Mouse (Mus musculus): ENCODE data around the gene Irak3.

The Irak3 gene

DNA sequence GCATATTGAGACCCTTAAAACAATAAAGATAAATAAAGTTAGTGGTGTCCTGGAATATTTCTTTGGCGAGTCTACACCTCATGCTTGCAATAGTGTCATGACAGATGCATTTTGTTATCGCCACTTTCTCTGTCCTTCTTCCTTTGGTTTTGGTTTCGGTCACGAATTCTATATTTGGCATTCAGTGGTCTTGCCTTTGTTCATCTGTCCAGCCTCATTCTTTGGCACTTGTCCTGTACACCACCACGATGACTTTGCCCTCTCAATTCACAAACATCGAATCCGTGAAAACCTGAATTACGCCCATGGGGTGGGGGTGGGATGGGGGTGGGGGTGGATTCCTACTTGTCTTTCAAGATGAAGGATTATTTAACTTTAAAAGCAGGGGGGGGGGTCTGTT lies 6.1 kb upstream of the Irak3 start:
- no peak for ATAC-seq (ENCODE audit: insufficient number of reproducible peaks, low FRiP score, low TSS enrichment)

DNA sequence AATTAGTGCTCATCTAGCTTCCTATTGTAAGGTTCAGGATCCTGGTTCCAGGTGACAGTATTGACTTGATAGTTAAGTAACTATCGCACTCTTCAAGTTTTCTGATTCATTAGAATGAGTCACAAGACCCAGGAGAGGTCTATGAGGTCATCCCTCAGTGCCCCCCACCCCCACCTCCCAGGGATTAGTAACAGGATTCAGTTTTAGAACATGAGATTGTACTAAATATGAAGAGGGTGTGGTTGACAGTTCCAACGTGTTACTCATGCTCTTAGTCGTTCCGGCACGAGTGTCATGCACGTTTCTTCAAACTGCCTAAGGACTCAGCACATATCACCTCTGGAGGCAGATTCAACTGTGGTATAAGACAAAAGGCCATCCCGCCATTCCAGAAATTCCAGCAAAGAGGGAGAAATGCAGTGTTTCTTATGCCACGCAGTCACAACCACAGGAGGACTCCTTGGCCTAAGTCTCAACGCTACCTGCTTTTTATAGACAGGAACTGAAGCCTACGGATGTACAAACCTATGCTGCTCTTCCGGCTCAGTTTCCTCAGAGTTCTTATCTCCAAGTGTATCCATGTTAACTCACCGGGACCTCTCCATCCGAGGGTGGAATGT lies 2.8 kb upstream of the Irak3 start:
- no peak for ATAC-seq (ENCODE audit: insufficient number of reproducible peaks, low FRiP score, low TSS enrichment)

DNA sequence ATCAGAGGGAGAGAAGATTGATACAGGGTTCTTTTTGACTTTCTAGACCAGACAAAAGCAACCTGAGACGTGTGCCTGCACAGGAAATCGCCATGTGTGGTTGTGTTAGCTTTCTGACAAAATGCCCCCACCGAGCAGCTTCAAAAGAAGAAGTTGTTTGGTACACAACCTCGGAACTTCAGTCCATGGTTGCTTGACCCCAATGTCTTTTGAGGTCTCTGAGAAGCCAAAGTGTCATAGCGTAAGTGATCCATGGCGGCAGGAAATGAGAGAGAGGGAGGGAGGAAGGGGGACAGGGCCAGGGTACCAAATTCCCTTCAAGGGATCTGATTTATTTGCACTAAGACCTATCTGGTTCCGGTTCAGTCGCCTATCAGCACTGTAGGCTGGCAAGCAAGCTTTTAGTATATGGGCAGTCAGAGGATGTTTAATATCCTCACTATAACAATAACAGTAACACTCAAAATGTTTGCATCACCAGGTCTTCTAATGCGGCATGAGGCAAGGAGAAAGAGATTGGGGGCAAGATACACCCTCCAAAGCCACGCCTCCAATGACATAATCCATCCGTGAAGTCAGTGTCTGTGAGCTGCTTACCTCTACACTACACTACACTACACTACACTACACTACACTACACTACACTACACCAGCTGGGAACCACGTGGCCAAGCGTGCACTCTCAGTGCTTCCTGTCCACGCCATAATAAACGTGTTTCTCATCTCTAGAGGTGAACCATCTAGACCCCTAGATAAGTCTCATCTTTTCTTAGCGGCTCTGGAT lies 729 bp upstream of the Irak3 start:
- ATAC-seq (ENCODE audit: insufficient number of reproducible peaks, low FRiP score, low TSS enrichment), result no peak

DNA sequence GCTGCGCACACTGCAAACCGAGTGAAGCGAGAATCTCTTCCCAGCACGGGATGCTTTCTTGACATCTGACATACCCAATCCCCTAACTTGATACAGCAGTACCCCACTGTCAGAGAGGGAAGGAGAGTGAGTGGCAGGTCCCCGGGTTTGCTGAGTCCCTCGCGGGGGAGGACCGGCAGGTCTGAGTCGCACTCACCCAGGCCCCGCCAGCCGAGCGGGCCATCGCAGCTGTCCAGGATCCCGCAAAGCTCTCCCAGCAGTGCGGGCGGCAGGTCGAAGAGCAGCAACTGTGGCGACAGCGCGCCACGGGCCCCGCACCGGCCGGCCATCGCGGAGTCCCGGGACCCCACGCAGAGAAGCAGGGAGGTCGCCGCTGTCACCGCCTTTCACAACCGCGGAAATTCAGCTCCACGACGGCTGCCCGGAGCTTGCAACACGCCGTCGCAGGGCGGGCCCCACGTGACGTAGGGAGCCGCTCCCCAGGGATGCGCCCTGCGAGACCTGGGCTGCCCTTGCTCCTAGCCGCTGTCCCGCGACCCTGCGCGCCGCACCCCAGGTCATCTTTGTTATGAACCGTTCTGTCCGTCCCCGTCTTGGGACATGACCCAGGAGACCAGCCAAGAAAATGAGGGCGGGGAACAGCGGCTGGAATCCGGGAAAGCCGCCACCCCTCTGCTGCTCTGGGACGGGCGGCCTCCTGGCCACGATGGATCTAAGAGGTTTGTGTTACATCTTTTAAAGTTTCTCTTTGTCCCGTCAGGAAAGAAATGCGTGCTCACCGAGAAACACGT lies 604 bp downstream of the Irak3 start, which contains the start of gene Tmbim4:
TSS of gene Tmbim4 (plus strand) at position 460 of the 791 bp plus-strand sequence.
- peak; percentile 33; the same call in 1 of the 2 replicates for ATAC-seq (ENCODE audit: insufficient number of reproducible peaks, low FRiP score, low TSS enrichment)

DNA sequence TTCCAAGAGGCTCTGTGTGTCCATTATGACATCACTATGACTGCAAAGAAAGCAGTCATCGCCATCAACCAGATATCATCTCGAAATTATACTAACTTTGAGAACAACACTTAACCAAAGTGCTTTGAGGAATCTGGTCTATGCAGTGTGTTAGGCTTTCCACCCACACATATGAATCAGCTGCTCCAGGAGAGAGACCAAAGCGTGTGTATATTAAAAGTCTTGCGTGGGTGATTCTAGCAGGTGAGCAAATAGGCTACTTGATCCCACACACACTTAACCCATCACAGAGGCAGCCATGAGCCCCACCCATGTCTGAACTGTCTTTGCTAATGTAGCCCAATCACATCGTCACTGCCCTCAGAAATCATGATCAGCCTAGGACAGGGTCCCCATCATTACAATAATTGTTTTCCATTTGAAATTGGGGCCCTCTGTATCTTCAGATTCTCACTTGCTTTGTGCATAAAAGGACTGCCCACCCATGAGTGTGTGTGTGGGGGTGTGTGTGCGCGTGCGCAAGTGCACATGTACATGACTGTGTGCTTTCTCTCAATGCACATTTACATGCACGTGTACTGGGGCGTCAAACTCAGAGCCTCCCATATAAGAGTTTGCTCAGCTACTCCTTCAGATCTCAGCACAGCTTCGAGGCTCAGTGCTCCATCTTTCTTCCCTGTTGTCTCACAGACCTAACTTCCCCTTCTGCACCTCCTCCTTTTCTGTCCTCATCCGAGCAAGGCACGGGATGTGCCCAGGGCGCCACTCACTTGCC lies 4.7 kb downstream of the Irak3 start:
- ATAC-seq (ENCODE audit: insufficient number of reproducible peaks, low FRiP score, low TSS enrichment), result no peak

DNA sequence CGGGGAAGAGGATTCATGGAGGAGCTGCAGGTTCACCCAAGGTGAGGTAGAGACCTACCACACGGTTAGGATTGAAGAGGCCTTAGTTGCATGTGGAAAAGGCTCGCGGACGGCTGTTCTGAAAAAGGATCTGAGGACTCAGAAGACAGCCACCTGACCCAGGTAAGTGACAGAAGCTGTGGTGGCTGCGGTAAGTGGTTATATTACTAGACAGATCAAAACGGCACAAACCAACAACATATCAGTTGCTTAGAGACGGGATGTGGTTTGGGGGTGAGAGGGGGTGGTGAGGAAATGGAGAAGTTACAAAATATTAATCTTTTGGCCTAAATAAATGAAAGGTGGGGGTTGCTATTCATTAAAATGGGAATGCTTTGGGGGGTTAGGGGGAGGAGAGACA lies 8.7 kb downstream of the Irak3 start:
- ATAC-seq (ENCODE audit: insufficient number of reproducible peaks, low FRiP score, low TSS enrichment), result no peak

DNA sequence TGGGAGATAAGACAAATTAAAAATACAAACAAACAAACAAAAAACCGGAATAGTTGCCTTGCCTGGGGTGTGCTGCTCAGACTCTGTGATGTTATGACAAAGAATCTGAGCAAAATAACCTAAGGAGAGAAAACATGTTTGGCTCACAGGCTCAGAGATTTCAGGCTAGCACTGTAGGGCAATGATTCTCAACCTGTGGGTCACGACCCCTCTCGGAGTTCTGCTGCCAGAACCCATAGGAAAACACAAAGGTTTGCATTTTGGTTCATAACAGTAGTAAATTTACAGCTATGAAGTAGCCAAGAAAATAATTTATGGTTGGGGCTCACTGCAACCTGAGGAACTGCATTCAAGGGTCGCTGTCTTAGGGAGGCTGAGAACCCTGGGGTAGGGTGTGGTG lies 9.7 kb downstream of the Irak3 start:
- ATAC-seq (ENCODE audit: insufficient number of reproducible peaks, low FRiP score, low TSS enrichment), result no peak

DNA sequence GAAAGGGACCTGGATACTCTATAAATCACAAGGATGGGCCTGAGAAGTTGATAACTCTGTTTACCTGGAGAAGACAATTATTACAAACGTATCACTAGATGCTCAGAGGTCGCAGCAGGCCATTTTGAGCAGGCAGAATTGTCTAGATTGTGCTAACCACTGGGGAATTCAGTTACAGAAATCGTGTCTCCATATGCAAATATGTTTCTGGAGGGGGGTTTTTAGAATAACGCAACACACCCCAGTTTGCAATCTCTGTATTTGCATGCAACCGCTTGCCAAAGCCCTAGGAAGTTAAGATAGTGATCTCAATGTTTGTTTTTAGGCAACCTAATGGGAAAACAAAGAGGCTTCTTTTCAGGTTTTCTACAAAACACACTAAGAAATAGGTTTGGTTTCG lies 10.8 kb downstream of the Irak3 start:
- ATAC-seq (ENCODE audit: insufficient number of reproducible peaks, low FRiP score, low TSS enrichment), result no peak

DNA sequence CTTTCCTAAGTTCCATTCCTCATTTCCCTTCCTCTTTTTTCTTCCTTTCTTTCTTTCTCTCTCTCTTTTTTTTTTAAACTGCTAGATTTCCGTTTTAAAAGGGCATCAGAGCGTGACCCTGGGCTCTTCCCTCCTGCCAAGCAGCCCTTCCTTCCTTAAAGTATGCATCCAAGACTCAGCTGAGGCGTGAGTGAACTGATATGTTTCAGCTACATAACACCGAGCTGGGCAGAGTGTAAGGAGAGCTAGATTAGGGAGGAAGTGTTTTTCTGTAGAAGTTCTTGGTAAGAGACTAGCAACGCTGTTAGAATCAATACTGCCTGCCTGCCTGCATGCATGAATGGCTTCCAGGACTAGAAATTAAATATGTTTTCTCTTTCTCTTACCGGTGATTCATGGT lies 12.1 kb downstream of the Irak3 start:
- ATAC-seq (ENCODE audit: insufficient number of reproducible peaks, low FRiP score, low TSS enrichment), result no peak

DNA sequence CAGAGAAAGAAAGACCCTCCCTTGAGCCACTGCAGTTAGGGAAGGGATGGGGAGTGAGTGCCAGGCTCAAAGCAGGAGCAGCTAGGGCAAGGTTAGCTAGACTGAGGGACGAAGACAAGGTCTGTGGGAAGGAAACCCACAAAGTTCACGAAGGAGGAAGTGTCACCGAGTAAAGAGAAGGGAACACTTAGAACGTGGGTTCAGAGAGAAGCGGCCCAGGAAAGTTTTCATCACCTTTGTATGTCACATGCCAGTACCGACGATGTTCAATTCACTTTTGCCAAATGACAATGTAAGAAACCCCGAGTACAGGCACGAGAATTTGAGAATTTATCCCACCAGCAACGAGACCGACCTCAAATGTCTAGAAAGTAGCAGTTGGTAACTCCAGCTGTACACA lies 12.7 kb downstream of the Irak3 start:
- ATAC-seq (ENCODE audit: insufficient number of reproducible peaks, low FRiP score, low TSS enrichment), result no peak

DNA sequence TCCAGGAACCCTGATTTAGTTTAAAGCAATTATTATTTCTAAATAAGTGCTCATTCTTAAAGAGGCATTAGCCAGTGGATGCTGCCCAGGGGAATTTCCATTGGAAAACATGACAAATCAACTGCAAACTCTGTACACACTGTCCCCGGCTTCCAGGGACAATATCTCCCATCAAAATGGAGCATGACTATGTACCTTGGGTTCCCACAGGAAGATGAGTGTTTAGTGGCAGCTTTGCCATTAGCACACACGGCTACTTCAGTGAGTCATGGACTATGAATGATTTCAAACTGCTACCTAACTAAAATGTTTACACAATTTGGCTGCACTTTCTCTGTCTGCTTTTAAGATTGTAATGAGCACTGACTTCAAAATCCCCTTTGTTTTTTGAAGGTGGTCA lies 13.4 kb downstream of the Irak3 start:
- ATAC-seq (ENCODE audit: insufficient number of reproducible peaks, low FRiP score, low TSS enrichment), result no peak

DNA sequence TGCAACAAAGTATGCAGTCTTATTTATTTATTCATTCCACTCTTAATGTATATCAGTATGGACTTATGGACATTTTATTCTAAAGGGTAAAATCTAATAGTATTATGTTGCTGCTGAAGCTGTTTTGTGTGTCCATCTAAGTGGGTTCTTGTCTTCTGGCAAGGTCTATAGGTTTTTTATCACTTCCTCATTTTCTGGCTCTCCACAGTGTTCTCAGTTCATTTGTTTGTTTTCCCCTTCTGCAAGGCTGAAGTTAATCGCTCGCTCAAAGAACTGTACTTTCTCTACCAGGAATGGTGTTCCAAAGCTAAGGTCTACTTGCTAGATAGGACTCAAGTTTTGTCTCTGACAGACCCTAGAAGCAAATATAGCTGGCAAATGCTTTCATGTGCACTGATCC lies 18.6 kb downstream of the Irak3 start:
- no peak for ATAC-seq (ENCODE audit: insufficient number of reproducible peaks, low FRiP score, low TSS enrichment)

DNA sequence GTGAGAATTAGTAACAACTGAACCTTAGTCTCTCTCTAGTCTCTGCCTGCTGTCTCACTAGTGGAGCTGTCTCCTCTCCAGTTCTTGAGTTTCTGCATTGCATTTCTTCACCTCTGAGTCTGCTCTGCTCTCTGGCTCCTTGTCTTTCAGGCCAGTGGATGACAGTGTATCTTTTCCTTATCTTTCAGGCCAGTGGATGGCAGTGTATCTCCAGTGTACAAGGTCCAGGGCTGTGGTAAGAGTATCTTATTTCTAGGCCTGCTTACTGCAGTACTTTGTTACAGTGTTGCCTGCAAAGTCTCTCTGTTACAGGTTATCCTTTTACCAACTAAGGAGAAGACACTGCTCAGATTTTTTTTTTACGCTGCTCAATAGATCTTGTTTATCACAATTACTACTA lies 19.0 kb downstream of the Irak3 start:
- ATAC-seq (ENCODE audit: insufficient number of reproducible peaks, low FRiP score, low TSS enrichment), result no peak; the same call in 1 of the 2 replicates

DNA sequence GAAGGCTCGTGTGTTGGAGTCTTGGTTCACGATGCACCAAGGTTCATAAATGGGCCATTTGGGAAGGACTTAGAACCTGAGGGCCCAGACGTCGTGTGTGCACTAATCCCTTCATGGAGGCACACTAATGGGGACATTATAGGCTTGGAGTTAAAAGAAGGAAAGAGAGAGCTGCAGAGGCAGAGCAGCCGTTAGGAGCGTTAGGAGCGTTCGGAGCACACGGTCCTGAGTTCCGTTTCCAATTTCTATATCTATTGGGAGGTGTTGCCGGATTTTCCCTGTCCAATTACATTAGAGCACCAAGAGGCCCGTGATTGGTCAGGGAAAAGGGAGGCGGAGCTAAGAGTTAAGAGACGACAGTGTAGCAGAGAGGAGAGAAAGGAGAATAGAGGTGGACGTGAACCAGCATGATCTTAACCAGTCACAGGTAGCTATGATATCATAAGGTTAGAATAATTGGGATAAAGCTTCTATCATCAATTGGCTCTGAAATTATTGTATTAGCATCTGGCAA lies 27.7 kb downstream of the Irak3 start:
- ATAC-seq (ENCODE audit: insufficient number of reproducible peaks, low FRiP score, low TSS enrichment), result no peak

DNA sequence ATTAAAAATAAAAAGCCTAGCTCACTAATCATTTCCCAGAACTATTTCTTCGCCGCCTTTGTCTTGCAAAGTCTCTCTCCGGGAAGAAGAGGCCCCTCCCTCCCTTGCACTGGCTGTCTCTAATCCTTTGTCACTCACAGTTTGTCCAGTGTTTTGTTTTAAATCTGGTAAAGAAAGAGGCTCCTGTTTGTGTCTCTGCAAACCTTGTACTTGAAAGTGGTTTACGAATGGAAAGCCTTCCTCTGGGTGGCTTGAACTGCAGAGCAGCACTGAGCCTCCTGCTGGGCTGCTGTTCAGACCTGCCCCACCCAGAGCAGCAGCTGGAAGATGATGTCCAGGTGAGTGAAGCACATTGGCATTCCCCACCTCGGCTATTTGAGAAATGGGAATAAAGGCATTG lies 30.6 kb downstream of the Irak3 start:
- ATAC-seq (ENCODE audit: insufficient number of reproducible peaks, low FRiP score, low TSS enrichment), result no peak

DNA sequence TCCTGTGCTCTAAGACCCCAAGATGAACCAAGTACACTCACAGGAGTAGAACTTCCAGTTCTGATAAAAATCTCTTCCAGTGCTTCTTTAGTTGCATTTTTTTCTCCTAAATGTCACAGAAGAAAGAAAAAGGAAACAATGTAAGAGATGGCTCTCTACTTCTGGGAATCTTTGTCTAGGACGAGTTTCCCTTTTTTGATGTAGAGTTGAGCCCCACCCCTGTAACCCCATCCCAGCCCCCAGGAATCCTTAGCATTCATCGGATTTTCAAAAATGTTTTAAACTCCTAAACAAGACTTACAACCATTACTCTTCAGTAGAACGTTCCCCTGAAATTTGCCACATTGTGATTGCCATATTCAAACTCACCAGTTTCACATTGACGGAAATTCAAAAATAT lies 31.7 kb downstream of the Irak3 start:
- ATAC-seq (ENCODE audit: insufficient number of reproducible peaks, low FRiP score, low TSS enrichment), result no peak

DNA sequence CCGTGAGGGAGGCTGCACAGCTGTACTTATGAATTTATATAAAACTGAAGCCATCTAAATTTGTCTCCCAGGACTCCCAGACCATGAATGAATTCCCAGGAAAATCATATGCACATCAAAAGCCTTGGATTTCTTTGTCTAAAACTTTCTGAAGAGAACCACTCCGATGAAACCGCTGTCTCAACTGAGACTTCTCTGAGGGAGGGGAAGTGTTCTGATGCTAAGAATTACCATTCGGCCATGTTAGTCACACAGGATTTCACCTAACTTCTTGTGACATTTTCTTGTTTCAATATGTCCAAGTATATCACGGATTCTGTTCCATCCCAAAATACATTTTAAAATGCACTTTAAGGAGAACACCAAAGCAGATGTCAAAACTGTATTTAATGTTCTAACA lies 32.1 kb downstream of the Irak3 start:
- ATAC-seq (ENCODE audit: insufficient number of reproducible peaks, low FRiP score, low TSS enrichment), result no peak

DNA sequence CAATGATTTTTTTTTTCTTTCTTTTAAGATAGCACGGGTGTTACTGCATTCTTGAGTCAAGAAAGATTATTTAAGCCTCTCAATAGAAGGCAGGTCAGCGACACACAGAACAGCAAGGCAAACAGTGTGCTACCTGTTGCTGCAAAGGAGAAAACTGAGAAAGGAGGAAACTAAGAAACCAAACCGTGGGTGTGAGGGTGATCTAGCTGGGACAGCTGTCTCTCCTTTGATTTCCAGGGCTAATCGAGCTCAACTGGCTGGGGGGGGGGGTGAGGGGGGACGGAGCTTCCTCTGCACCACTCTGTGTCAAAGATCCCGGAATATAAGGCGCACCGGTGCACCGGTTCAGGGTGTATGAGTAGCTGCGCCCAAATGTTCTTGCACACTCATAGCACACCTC lies 32.9 kb downstream of the Irak3 start:
- no peak for ATAC-seq (ENCODE audit: insufficient number of reproducible peaks, low FRiP score, low TSS enrichment)

DNA sequence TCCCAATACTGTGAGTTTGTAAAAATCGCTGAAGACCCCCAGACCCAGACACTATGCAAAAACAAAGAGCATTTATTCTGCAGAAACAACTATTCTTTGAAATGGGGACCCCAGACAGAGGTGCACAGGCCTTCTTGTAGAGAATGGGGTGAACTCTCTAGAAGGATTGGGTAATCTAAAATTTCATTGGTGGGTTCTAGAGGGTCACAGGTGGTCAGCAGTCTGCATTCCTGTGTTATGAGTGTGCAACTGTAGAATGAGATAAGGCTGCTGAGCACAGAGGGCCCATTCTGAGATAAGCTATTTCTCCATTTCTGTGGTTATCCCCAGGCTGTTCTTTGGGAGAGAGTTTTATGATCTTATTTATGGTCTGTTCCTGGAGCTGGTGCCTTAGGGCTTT lies 33.9 kb downstream of the Irak3 start:
- ATAC-seq (ENCODE audit: insufficient number of reproducible peaks, low FRiP score, low TSS enrichment), result no peak

DNA sequence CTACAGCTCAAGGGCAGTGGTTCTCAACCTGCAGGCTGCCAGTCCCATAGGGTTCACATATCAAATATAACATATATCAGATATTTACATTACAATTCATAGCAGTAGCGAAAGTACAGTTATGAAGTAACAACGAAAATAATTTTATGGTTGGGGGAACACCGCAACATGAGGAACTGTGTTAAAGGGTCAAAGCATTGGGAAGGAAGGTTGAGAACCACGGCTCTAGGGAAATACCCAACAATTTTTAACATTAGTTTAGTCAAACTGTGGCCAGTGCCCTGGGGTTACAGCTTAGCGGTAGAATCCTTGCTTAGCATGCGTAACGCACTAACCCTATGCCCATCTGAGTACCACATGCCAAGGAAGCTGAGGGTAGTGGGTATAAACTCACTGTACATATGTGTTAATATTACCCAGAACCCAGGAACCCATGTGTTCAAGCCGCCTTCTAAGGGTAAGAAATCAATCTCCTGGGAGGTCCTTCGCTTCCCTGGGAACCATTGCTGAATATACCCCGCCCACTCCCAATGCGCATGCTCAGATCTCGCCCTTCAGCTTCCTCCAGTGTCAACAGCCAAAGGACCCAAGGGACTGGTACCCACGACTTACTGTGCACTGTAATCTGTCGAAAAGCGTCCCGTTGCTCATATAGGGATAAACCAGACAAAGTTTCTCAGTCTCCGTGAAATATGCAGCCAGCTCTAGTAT lies 36.0 kb downstream of the Irak3 start:
- no peak for ATAC-seq (ENCODE audit: insufficient number of reproducible peaks, low FRiP score, low TSS enrichment)
